Mouse (Mus musculus): ENCODE data around the gene Pip4k2a.

Gene Pip4k2a

DNA sequence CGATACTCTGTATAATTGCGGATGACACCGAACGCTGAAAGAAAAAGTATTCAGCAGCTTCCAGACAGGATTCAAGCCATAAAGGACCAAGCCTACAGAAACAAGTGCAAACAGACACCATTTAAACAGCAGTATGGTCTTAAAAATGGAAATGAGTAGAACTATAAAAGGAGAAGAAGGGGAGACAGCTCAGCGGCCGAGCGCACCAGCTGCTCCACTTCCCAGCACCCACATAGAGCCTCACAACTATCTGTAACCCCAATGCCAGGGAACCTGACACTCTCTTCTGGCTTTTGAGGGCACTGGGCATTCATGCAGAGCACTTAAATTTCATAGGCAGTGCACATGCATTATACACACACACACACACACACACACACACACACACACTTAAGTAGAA is 18.3 kb downstream of the Pip4k2a start:
- no peak for DNase-seq (ENCODE audit: low spot score in 2 of 2)

DNA sequence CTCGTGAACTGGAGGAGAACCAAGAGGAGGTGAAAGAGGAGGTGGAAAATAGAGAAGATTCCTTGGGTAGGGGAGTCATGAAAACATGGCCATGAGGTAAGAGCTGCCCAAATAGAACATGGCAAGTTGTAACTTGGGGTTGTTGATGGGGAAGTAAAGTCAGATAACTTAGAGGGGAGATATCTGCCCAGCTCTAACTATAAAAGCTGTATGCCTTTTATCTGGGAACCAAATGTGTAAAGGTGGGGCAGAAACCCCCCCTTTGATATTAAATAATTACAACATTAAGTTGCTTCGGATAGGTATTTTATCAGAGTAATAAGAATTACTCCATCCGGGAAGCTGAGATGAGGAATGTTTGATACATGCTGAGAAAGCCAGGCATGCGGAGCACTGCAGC is 18.9 kb downstream of the Pip4k2a start:
- DNase-seq (ENCODE audit: low spot score in 2 of 2) = no peak

DNA sequence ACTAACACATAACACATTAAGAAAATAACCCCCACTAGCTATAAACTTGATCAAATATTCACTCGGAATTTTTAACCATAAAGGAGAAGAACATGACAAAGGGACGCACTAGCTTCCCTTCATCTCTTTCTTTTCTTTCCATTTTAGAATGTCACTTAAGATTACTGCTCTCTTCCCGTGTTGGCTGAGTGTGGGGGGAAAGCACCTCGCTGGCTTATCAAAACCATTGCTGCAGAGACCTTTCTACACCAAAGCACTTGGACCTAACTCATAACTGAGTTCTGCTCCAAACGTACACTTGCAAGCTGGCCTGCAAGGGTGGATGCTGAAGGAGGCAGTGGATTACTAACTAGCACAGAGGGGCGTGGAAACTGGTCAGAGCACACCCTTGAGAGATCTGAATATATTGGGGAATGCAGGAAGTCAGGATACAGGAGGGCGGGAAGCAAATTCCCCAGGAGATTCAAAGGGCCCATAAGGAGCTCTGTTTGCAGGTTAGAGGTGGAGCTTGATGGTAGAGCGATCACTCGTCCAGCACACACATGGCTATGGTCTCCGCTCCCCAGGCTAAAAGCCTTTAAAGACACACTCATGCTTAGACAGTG is 20.6 kb downstream of the Pip4k2a start:
- DNase-seq (ENCODE audit: low spot score in 2 of 2) = no peak

DNA sequence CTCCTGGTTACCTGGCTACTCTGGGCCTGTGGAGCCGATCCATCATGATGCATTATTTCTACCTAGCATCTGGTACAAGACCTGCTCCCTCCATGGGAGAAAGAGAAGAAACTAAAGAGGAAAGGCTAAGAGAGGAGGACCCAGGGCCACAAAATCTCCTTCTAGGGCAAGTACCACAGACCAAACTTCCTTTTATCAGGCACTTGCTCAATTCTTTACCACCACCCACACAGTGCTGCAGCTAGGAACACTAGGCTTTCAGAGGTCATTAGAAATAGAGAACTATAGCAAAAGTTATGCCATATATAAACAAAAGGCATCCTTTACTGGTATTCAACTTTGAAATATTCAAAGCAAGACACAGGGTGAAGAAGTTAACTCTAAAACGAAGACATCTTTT is 21.8 kb downstream of the Pip4k2a start:
- no peak for DNase-seq (ENCODE audit: low spot score in 2 of 2)

DNA sequence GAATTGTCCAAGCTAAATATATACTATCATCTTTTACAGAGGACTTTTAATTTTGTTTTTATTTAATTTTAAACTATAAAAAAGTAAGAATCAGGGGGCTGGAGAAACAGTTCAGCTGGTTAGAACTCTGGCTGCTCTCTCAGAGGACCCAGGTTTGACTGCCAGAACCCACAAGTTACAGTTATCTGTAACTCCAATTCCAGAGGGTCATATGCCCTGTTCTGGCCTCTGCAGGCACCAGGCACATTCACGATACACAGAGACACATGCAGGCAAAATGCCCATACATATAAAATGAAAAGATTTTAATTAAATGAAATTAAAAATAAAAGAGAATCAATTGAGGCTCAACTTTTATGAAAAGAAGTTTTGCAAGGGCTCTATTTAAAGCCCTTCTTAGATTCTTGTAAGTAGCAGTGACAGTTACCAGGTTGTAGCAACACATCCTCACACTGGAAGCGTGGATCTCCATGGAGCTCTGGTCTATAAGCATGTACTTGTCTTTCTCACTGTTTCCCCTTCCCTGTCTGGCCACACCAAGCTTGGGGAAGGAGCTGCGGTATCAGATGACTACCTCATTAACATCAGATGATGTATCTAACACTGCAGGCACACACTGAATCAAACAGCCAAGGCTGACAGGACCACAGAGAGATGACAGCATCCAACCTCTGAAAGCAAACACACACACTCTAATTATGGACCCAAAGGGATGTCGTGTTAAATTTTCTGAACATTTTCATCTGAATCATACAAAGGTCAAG is 22.9 kb downstream of the Pip4k2a start:
- no peak for DNase-seq (ENCODE audit: low spot score in 2 of 2)

DNA sequence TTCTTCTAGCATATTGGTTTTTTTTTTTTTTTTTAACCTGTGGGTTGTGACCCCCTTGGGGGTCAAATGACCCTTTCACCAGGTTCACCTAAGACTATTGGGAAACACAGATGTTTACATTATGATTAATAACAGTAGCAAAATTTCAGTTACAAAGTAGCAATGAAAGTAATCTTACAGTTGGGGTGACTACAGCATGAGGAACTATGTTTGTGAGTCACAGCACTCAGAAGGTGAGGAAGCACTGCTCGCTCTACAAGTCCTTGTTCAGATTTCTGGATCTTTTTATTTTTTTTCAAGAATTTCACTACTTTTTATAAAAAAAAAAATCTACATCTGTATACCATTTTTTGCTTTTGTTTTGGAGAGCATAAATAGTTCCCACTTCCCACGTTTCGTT is 26.4 kb downstream of the Pip4k2a start:
- DNase-seq (ENCODE audit: low spot score in 2 of 2) = no peak

DNA sequence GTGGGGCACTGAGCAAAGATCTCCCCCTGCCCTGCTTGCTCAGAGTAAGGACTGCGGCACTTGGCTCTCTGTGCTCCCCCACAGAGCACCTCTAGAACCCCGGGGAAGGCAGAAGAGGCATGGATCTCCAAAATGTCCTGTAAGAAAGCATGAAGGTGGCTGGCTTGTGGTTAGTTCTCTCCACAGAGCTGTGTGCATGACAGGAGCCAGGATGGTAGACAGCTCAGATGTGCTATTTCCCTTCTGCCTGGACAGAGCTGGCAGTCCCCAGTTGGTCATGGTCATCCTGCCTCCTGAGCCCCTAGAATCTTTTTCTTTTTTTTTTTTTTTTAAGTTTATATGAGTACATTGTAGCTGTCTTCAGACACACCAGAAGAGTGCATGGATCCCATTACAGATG is 27.5 kb downstream of the Pip4k2a start:
- no peak for DNase-seq (ENCODE audit: low spot score in 2 of 2)

DNA sequence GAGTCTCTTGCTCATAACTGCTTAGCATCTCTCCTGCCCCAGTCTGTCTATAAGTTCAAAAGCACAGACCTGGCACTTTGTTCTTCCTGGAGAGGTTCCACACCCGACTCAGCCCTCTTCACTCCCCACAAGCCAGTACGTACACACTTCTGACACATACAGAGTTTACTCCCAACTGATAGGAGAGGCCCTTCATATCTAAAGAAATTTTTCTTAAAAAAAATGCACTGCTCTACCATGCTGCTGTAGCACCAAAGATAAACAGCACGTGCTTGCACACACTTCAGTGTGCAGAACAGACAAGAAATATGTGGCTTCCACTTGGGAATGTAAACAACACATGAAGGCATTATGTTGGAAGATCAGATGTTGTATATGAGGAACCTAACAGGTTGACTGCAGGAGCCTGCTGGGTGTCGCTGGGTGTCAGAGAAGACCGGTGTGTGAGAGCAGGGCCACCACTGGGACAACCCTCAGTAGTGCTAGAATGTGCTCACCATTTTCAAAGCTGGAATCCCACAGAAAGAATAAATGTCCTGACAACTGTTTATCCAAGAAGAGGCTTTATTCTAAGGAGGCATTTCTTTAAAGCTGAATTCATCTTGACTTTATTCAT is 28.8 kb downstream of the Pip4k2a start:
- DNase-seq (ENCODE audit: low spot score in 2 of 2) = no peak

DNA sequence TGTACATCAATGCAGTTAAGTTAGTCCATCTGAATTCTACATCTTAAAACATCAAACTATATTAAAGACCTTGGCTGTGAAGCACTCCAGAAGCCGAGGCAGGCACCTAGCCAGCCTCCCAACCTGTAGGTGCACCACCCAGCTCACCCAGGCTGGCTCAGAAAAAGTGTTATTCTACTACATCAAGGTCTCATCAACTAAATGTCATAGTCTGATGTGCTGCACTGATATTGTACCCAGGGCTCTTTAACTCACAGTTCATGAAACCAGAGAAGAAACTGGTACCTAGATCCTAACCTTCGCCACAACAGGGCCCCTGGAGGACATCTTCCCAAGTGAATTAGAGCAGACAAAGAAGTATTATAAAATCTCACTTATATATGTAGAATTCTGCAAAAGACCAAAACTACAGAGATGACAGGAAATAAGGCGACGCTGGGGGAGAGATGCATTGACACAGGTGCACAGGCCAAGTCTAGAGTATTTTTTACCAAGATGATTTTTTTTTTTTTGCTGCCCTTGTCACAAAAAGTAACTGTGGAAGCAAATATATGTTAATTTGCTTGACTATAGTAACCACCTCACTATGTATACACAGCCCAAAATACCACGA is 30.4 kb downstream of the Pip4k2a start:
- DNase-seq (ENCODE audit: low spot score in 2 of 2) = no peak

DNA sequence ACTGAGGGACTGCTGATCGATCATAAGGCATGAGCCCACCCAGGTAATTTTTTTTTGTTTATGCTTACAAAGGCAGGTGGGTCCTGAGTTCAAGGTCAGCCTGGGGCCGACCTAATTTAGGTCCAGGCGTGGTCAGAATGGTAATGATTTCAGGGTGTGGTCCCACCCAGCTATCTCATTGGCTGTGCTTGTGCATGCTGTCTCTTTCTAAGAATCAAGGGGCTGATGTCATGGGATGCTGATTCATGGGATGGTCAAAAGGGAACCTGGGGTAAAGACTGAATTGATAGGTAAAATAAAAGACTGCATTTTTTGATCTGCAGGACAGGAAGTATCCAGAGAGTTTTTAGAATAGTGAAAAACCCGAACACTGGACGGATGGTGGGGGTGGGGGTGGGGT is 31.4 kb downstream of the Pip4k2a start:
- no peak for DNase-seq (ENCODE audit: low spot score in 2 of 2)

DNA sequence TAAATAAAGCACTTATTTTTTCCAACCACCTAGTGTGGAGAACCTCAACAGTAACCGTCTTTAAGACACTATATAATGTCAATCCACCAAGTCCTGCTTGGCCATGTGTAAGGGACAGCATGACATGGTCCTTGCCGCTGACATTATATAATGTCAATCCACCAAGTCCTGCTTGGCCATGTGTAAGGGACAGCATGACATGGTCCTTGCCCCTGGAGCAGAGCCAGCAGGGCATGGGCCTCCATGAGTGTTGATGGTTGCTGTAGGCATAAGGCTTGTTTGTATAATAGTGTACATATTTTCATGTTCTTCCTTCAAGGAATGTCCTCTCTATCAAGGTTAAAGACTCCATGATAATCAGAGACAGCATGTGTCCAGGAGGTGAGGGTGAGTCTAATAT is 32.0 kb downstream of the Pip4k2a start:
- DNase-seq (ENCODE audit: low spot score in 2 of 2) = no peak

DNA sequence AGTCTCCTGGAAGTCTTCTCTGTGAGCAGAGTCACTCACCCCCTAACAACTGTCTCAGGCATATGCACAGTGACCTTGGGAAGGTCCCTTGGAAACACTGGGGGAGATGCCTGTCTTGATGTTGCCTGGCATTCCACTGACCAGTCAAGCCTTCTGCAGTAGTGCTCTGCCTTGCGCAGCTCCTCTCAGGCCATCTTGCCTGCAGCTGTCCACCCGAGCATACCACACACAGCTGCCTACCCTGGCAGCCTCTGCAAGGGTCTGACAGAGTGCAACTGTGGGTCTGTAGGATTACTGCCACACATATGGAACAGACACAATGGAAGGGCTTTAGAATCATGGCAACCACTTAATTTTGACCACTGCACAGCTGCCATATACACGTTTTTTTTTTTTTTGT is 32.8 kb downstream of the Pip4k2a start:
- DNase-seq (ENCODE audit: low spot score in 2 of 2) = no peak

DNA sequence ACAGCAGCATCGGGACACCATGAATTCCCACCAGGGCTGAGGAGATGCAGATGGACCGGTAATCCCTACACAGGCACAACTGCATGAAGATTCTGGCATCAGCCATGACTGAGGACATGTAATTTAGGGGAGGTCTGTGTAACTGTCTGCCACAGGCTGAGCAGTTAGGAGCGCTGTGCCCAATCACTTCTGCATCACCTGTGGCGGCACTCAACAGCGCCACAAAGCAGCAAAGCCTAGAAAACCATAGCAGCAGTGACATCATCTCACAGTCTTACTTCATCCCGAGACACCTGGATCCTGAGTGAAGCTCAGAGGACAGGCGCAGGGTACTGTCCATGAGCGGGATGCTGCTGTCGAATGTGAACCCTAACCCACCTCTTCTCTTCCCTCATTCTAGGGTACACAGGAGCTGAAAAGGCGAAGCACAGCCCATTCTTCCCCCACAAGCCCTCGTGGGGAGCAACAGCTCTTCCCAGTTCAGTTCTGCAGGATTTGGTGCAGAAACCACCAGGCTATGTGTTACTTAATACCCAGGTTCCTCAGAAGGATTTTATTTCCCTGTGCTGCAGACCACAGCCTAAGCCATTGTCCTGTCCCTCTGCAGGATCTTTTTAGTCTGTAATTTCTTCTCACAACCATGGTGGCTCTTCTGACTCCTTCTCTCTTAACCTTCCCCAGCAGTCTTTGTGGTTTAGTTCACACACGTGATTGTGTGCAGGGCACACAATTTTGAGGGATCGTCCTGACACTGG is 34.5 kb downstream of the Pip4k2a start:
- DNase-seq (ENCODE audit: low spot score in 2 of 2) = no peak

DNA sequence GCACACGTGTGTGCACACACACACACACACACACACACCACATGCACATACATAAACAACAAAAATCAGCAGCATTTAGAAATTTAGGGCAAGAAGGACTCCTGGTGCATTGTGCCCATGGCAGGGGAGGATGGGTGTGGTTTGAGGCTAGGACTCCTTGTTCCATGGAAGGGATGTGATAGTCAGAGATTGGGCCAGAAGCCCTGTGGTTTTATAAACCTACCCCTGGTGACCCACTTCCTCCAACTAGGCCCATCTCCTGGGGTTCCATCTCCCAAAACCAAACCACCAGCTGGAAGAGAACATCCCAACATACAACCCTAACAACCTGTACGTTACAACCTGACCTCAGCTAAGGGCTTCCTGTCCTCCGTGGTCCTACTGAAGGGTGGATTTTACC is 35.4 kb downstream of the Pip4k2a start:
- no peak for DNase-seq (ENCODE audit: low spot score in 2 of 2)

DNA sequence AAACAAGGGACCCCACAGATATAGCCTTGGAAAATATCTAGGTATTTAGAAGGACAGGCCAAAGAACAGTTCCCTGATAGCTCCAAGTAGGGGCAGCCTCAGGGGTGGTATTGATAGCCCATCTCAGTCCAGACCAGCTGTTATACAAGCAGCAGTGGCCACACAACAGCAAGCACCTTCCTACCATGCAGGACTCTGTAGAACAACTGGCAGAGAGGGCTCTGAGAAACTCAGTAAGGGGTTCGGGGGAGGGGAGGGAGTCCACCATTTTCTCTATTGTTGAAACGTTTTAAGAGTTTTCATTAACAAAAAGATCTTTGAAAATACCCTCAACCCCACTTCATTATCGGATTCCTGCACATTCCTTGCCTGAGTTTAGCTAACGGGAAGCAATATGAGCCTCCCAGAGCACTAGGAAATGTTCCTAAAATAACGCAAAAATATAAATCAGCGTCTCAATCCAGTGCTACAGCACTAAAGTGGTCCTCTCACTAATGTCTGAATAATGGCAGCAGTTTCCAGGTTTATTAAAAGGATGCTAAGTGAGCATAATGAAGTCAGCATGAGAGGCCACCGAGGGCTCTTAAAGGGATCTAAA is 37.5 kb downstream of the Pip4k2a start:
- no peak for DNase-seq (ENCODE audit: low spot score in 2 of 2)

DNA sequence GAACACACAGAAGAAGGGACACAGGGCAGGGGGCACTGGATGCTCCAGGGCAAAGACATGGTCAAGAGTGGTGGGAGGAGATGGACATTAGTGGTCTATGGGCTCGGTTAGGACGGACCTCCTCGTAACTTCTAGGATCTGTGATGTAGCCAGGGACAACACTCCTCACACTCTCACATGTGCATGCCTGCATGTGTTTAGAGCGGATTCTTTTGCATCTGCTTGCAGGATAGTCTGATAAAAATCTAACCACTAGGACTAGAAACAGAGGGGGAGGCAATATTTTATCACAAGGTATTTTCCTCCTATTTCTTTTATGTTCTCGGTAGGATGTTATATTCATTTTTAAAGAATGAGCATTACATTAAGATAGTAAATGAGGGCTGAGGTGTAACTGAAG is 38.4 kb downstream of the Pip4k2a start:
- no peak for DNase-seq (ENCODE audit: low spot score in 2 of 2)

DNA sequence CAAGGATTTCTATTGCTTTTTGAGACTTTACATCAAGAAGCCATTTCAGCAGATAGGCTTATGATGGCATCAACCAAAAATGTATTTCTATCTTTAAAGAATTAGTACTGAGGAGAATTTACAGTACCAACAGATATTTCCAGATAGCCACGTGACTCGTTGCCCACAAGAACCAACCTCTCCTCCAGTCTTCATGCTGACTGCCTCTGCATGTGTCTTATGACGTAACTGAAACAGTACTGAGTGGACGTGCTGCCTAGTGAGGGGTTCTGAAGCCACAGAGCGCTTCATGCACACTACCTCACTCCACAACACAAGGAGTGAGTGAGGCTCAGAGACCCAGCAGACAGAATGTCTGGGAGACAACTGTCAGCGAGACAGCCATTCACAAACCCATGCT is 38.9 kb downstream of the Pip4k2a start:
- DNase-seq (ENCODE audit: low spot score in 2 of 2) = no peak

DNA sequence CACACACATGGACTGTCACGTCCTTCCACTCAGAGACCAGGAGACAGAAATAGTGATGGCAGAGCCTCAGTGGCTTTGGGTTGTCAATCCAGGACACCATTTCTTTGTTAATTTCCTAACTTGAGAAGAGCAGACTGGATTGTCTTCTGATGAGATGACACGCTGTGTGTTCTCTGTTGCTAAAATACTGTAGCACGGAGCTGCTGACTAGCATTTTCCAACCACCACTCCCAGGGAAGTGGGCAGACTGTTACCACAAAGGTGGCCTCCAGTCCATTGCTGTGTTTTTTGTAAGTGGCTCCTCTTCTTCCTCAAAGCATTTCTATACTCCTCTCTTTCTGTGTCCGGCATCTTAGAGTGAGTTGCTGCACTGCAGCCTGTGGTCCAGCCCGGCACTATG is 39.4 kb downstream of the Pip4k2a start:
- DNase-seq (ENCODE audit: low spot score in 2 of 2) = no peak

DNA sequence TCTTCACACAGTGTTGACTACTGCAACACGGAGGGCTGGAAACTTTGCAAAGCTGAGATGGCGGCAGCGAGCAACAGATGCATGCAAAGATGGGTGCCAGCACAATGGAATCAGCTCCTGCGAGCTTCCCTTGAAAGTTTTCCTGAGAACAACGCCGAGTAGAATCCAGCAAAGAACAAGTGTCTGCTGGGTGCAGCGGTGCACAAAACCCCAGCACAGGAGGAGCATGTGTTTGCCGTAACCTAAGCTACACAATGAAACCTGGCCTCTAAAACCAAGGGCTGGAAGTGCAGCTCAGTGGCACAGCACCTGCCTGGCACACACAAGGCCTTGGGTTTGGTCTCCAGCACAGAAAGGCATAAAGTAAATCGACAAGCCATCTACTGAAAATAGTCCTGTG is 39.9 kb downstream of the Pip4k2a start:
- no peak for DNase-seq (ENCODE audit: low spot score in 2 of 2)

DNA sequence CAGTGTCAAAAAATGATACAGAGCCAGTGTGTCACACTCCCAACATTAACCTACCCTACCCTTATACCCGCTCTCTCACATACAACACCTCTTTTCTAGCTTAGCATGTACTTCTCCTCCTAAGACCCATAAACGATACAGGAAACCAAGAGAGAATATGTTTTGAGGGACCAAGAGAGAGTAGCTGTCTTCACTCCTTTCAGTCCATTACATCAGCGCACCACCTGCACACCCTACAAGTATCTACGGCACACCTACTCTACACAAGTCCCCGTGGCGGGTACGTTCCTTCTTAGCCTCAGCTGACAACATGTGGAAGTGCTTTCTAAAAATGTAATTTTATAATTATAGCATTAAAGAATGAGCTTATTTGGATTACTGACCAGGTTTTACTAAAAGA is 40.5 kb downstream of the Pip4k2a start:
- no peak for DNase-seq (ENCODE audit: low spot score in 2 of 2)

DNA sequence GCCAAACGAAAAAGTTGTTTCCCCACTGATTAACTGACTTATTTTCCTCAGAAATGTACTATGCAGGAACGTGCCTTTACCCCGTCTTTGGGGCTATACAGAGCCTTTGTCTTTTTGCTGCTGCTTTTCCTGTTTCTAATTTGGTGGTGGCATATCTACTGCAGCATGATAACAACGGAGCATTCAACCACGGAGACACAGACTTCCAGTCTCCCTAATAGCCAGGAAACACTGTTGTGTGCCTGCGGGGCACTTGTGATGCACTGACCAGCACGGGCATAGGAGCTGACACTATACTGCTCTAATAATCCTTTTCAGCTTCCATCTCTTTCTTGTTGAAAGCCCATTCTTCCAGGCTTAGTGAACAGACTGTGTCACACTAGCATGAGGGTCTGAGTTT is 41.0 kb downstream of the Pip4k2a start:
- DNase-seq (ENCODE audit: low spot score in 2 of 2) = no peak

DNA sequence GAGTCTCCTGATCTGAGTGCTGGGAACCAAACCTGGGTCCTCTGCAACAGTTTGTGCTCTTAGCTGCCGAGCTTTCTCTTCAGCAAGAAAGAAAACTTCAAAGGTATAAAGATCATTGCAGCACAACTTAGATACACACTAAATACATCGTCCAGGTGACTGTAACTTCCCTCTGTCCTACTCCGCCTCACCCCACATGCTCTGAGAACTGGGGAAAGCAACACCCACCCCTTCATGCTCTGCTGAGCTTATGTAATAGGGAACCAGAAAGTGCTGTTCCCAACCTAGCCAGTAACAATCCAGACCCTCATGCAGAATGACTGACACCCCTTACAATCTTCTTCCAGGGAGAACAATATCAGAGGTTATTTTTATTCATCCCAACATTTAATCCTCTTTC is 41.5 kb downstream of the Pip4k2a start:
- no peak for DNase-seq (ENCODE audit: low spot score in 2 of 2)

Measured in frontal cortex, postnatal 36 days (tissue).